Mouse (Mus musculus): ENCODE data around the gene Gabbr2. TPM values are rescaled to one million over a fixed set of nuclear protein-coding genes. Genes with fewer than 3 reads are reported as not detected.

The Gabbr2 gene
- polyA plus RNA-seq, 1 experiment from 2014 or later: 0.04 TPM

- 64% methylated on average over 3 of the region's 3 CpGs for WGBS
- Histone ChIP-seq H3K9me3 (no peaks in the 10 kb centered on the region; the same call in 1 of the 2 replicates), H3K9ac (no peak overlapping the region), H3K4me3 (no peak overlapping the region), H3K4me1 (no peaks in the 10 kb centered on the region), H3K4me2 (no peak overlapping the region), H3K27me3 (no peaks in the 10 kb centered on the region), H3K36me3 (no peaks in the 10 kb centered on the region), H3K27ac (no peak overlapping the region)
- no peak for ATAC-seq (ENCODE audit: borderline replicate concordance, extremely low read depth, low FRiP score, low TSS enrichment)
These were observed 85.5 kb downstream of the Gabbr2 start for GRCm38 (mm10) chr4:46906036-46906691.

- 70% methylated on average over 3 of the region's 3 CpGs for WGBS
- Histone ChIP-seq H3K4me3 (no peak overlapping the region), H3K27me3 (no peaks in the 10 kb centered on the region), H3K36me3 (no peaks in the 10 kb centered on the region), H3K9ac (no peak overlapping the region), H3K4me2 (no peak overlapping the region), H3K4me1 (no peaks in the 10 kb centered on the region), H3K9me3 (no peaks in the 10 kb centered on the region; the same call in 1 of the 2 replicates), H3K27ac (no peak overlapping the region)
- ATAC-seq (ENCODE audit: borderline replicate concordance, extremely low read depth, low FRiP score, low TSS enrichment): no peak
These were observed 86.5 kb downstream of the Gabbr2 start for GRCm38 (mm10) chr4:46905152-46905551.

- Histone ChIP-seq H3K4me2 (no peak overlapping the region), H3K9me3 (no peaks in the 10 kb centered on the region), H3K27ac (no peak overlapping the region), H3K4me1 (no peaks in the 10 kb centered on the region), H3K36me3 (no peaks in the 10 kb centered on the region), H3K9ac (no peak overlapping the region), H3K27me3 (no peaks in the 10 kb centered on the region), H3K4me3 (no peak overlapping the region)
- 64% methylated on average over 12 of the region's 12 CpGs for WGBS
- no peak for ATAC-seq (ENCODE audit: borderline replicate concordance, extremely low read depth, low FRiP score, low TSS enrichment)
These were observed 87.5 kb downstream of the Gabbr2 start for GRCm38 (mm10) chr4:46904129-46904528.

GRCm38 (mm10) chr4:46898546-46898945 is 93.1 kb downstream of the Gabbr2 start:
- no peaks in the 10 kb centered on the region for H3K27me3 ChIP-seq
- no peak for ATAC-seq (ENCODE audit: borderline replicate concordance, extremely low read depth, low FRiP score, low TSS enrichment)

DNA sequence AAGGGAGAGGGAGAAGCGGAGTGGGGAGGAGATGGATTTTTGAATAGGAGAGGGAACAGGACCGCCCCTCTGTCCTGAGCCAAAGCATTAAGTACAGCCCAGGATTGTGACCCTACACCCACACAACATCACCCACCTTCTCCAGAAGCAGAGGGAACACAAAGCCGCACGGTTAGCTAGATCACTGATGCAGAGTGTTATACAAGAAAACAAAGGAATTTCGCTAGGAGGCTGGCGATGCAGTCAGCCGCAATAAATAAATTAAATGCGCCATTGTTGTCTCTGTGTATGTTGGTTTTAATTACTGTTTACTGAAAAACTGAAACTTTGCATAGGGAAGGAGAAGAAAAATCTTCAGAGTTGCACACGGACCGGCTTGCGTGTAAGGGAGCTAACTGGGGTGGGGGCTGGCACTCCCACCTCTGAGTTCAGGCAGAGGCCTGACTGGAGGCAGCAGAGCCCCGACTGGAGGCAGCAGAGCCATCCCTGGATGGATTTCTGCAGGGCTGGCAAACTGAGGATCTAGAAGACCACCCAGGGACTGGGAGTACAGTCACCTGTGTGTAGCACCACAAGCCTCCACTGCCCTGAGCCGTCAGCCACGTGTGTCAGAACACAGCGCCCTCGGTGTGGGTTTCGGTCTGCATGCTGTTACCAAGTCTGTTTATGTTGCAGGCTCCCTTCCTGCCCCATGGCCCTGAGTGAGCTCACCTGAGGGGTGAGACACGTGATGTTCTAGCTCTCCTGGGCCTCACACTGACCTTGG is 93.9 kb downstream of the Gabbr2 start:
- WGBS: 78% methylated on average over 18 of the region's 18 CpGs
- Histone ChIP-seq H3K4me2 (no peak overlapping the region), H3K9me3 (no peaks in the 10 kb centered on the region), H3K27ac (no peak overlapping the region), H3K36me3 (no peaks in the 10 kb centered on the region), H3K9ac (no peak overlapping the region), H3K4me3 (no peak overlapping the region), H3K27me3 (no peaks in the 10 kb centered on the region), H3K4me1 (no peaks in the 10 kb centered on the region)
- no peak for ATAC-seq (ENCODE audit: borderline replicate concordance, extremely low read depth, low FRiP score, low TSS enrichment)

More at GRCm38 (mm10) chr4:46898546-46898945, 93.1 kb downstream of the Gabbr2 start:
- WGBS: 67% methylated on average over 4 of the region's 4 CpGs
- Histone ChIP-seq H3K9me3 (no peaks in the 10 kb centered on the region), H3K4me1 (no peaks in the 10 kb centered on the region), H3K36me3 (no peaks in the 10 kb centered on the region), H3K4me3 (no peak overlapping the region), H3K9ac (no peak overlapping the region), H3K27ac (no peak overlapping the region), H3K4me2 (no peak overlapping the region)

GRCm38 (mm10) chr4:46894144-46894543 is 97.5 kb downstream of the Gabbr2 start:
- H3K36me3 ChIP-seq: no peaks in the 10 kb centered on the region
- WGBS: 53% methylated on average over 9 of the region's 9 CpGs
- H3K4me2 ChIP-seq: no peak overlapping the region
- H3K9me3 ChIP-seq: no peaks in the 10 kb centered on the region
- H3K4me3 ChIP-seq: no peak overlapping the region
- H3K27ac ChIP-seq: no peak overlapping the region
- no peaks in the 10 kb centered on the region for H3K4me1 ChIP-seq
- H3K27me3 ChIP-seq: no peaks in the 10 kb centered on the region
- ATAC-seq (ENCODE audit: borderline replicate concordance, extremely low read depth, low FRiP score, low TSS enrichment): no peak
- no peak overlapping the region for H3K9ac ChIP-seq

- no peak overlapping the region for H3K9ac ChIP-seq
- no peaks in the 10 kb centered on the region for H3K9me3 ChIP-seq
- no peak overlapping the region for H3K27ac ChIP-seq
- no peaks in the 10 kb centered on the region for H3K36me3 ChIP-seq
- H3K4me1 ChIP-seq: no peaks in the 10 kb centered on the region
- no peak for ATAC-seq (ENCODE audit: borderline replicate concordance, extremely low read depth, low FRiP score, low TSS enrichment)
- H3K27me3 ChIP-seq: no peaks in the 10 kb centered on the region
- H3K4me3 ChIP-seq: no peak overlapping the region
- H3K4me2 ChIP-seq: no peak overlapping the region
- 74% methylated on average over 10 of the region's 10 CpGs for WGBS
These were observed 102.5 kb downstream of the Gabbr2 start for GRCm38 (mm10) chr4:46889175-46889574.

DNA sequence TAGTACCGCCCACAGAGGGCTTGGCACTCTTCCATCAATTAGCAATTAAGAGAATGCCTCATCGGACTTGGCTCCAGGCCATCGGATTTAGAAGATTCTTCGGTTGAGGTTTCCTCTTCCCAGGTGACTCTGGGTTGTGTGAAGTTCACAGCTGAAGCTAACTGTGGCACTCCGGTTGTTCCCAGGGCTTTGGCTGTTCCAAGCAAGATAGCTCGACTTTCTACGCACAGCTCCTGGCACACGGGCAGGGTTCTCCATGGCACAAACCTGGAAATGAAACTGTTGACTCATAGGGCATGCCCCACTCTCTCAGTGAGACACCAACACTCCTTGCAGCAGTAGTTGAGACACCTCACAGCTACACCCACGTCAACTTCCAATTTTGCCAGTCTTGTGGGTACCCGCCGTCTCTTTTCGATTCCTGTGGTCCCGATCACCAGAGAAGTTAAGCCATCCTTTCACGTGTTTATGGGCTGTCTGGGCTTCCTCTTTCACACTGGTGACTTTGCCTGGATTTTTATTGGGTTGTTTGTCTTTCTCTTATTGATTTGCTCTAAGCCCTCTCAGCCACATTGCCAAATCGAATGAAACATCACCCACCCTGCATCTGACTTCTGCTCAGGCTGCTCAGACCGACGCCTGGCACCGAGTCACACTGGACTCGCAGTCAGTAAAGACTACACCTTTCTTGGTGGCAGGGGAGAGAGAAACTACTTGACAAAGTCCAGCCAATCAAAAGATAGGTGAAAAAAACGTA is 105.9 kb downstream of the Gabbr2 start:
- no peak overlapping the region for H3K27ac ChIP-seq
- no peaks in the 10 kb centered on the region for H3K9me3 ChIP-seq
- no peak for ATAC-seq (ENCODE audit: borderline replicate concordance, extremely low read depth, low FRiP score, low TSS enrichment)
- H3K4me1 ChIP-seq: no peaks in the 10 kb centered on the region; the same call in 1 of the 2 replicates
- WGBS: 86% methylated on average over 20 of the region's 20 CpGs
- no peaks in the 10 kb centered on the region; the same call in 1 of the 2 replicates for H3K27me3 ChIP-seq
- H3K4me2 ChIP-seq: no peak overlapping the region
- no peak overlapping the region for H3K9ac ChIP-seq
- H3K4me3 ChIP-seq: no peak overlapping the region
- H3K36me3 ChIP-seq: no peaks in the 10 kb centered on the region

DNA sequence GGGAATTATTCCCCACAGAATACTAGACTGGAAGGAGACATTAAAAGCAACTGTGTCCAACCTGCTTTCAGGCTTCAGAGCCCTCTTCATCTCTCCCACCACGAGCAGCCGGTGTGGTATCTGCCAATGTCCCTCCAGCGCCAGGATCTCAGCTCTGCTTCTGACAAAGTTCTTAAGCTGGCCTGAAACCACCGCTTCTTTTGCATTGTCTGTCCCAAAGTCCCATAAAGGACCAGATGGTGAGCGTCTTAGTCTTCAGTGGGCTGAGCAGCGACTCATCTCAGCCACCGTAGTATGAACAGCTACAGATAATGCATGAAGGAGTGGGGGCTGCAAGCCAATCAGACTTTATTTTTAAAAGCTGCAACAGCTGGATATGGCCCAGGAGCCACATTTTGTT is 107.5 kb downstream of the Gabbr2 start:
- Histone ChIP-seq H3K9ac (no peak overlapping the region), H3K4me3 (no peak overlapping the region), H3K27me3 (no peaks in the 10 kb centered on the region; the same call in 1 of the 2 replicates), H3K36me3 (no peaks in the 10 kb centered on the region), H3K27ac (no peak overlapping the region), H3K9me3 (no peaks in the 10 kb centered on the region), H3K4me2 (no peak overlapping the region), H3K4me1 (no peaks in the 10 kb centered on the region; the same call in 1 of the 2 replicates)
- no peak for ATAC-seq (ENCODE audit: borderline replicate concordance, extremely low read depth, low FRiP score, low TSS enrichment)
- WGBS: 59% methylated on average over 7 of the region's 7 CpGs

GRCm38 (mm10) chr4:46883546-46883945 is 108.1 kb downstream of the Gabbr2 start:
- ATAC-seq (ENCODE audit: borderline replicate concordance, extremely low read depth, low FRiP score, low TSS enrichment): no peak
- no peak overlapping the region for H3K4me2 ChIP-seq

GRCm38 (mm10) chr4:46883047-46883446 is 108.6 kb downstream of the Gabbr2 start:
- Histone ChIP-seq H3K36me3 (no peaks in the 10 kb centered on the region), H3K27me3 (no peaks in the 10 kb centered on the region; the same call in 1 of the 2 replicates), H3K27ac (no peak overlapping the region), H3K4me2 (no peak overlapping the region), H3K4me1 (no peaks in the 10 kb centered on the region; the same call in 1 of the 2 replicates), H3K4me3 (no peak overlapping the region), H3K9ac (no peak overlapping the region), H3K9me3 (no peaks in the 10 kb centered on the region)
- ATAC-seq (ENCODE audit: borderline replicate concordance, extremely low read depth, low FRiP score, low TSS enrichment): no peak
- 30% methylated on average over 10 of the region's 10 CpGs for WGBS

More at GRCm38 (mm10) chr4:46883546-46883945, 108.1 kb downstream of the Gabbr2 start:
- no peak overlapping the region for H3K27ac ChIP-seq
- no peaks in the 10 kb centered on the region; the same call in 1 of the 2 replicates for H3K27me3 ChIP-seq
- no peaks in the 10 kb centered on the region; the same call in 1 of the 2 replicates for H3K4me1 ChIP-seq
- H3K9me3 ChIP-seq: no peaks in the 10 kb centered on the region
- H3K4me3 ChIP-seq: no peak overlapping the region
- WGBS: 60% methylated on average over 9 of the region's 9 CpGs
- no peak overlapping the region for H3K9ac ChIP-seq
- H3K36me3 ChIP-seq: no peaks in the 10 kb centered on the region

Data from lung, embryonic 15.5 days (tissue).